Mouse (Mus musculus): ENCODE measurements at regions not wholly inside any gene's neighbourhood (a gene's known extent, or its start where the extent isn't known, plus 50 kb on each side); places are given as distances from the start of the nearest gene placed in this dataset.

DNA sequence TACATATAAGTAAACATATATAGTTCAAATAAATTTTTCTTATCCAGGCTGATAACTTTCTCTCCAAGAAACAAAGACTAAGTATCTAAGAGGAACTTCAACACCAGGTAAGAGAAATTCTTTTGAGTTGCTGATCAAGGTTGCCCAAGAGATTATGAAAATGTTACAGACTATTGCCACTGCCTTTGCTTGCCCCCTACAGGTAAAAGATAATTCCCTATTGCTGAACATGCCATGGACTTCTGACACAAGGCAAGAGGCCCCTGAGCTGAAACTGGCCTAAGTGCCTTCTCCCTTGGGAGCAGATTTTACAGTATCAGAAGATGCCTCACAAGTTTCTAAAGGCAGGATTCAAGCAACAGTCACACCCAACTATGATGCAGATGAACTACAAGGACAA is 2914.2 kb upstream of the Gm6569 start:
- Histone ChIP-seq H3K9ac (ENCODE audit: low read depth, low read length) (no peak overlapping the region), H3K9me3 (ENCODE audit: control insufficient read depth, low read length) (no peaks in the 10 kb centered on the region), H3K4me1 (ENCODE audit: control insufficient read depth, insufficient read depth, low read length) (no peaks in the 10 kb centered on the region), H3K4me3 (ENCODE audit: low read depth, low read length) (no peak overlapping the region), H3K27me3 (replicated peaks; ENCODE audit: control insufficient read depth, insufficient read depth, low read length) (no peaks in the 10 kb centered on the region), H3K4me2 (ENCODE audit: low read depth, low read length) (no peak overlapping the region), H3K27ac (replicated peaks; ENCODE audit: low read depth, low read length) (no peak overlapping the region), H3K36me3 (ENCODE audit: control insufficient read depth, insufficient read depth, low read length) (no peaks in the 10 kb centered on the region)
- DNase-seq (ENCODE audit: low spot score) (no peak), ATAC-seq (ENCODE audit: low read depth) (no peak)

DNA sequence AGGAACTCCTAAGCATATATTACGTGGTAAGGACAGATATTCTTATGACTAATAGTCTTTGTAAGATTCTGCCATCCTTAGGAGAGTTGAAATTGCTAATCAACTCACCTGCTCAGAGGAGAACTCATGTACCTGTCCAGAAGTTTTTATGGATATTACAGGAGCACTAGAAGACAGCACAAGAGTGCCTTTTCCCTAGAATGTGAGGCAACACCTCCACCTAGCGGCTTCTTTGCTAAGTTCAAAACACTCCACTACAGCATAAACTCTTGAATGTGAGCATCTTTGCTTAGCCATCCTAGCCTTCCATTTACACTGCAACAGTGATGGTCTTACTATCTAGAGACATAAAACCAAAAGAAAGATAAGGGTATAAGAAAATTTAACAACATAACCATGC is 2913.5 kb upstream of the Gm6569 start:
- no peak overlapping the region for H3K9ac ChIP-seq (ENCODE audit: low read depth, low read length)
- no peaks in the 10 kb centered on the region for H3K27me3 ChIP-seq (replicated peaks; ENCODE audit: control insufficient read depth, insufficient read depth, low read length)
- 0 out of 2 replicates have a peak, but pooled peaks have one; percentile 30 for ATAC-seq (ENCODE audit: low read depth)
- H3K36me3 ChIP-seq (ENCODE audit: control insufficient read depth, insufficient read depth, low read length) = no peaks in the 10 kb centered on the region
- H3K9me3 ChIP-seq (ENCODE audit: control insufficient read depth, low read length) = no peaks in the 10 kb centered on the region
- peak; percentile 73 for DNase-seq (ENCODE audit: low spot score)
- no peaks in the 10 kb centered on the region for H3K4me1 ChIP-seq (ENCODE audit: control insufficient read depth, insufficient read depth, low read length)
- H3K4me3 ChIP-seq (ENCODE audit: low read depth, low read length) = no peak overlapping the region
- WGBS = 40% methylated on average over 2 of the region's 2 CpGs
- H3K27ac ChIP-seq (replicated peaks; ENCODE audit: low read depth, low read length) = no peak overlapping the region
- H3K4me2 ChIP-seq (ENCODE audit: low read depth, low read length) = no peak overlapping the region

Data from embryonic facial prominence, embryonic 14.5 days (tissue).